Mouse (Mus musculus) cerebellum, adult 2 months (tissue): ENCODE results near the gene Sh3bgrl. TPM values are rescaled to one million over a fixed set of nuclear protein-coding genes. Genes with fewer than 3 reads are reported as not detected.
"Not testable (repeated sequence)": the region's sequence is repeated elsewhere in the genome, so short reads cannot be mapped to it uniquely, and the experiment has no call there.

Experiments used
- DNase-seq, 2 experiments: peaks; one replicate each; pipeline ENCODE4 v3.0.0; 2021
- H3K27ac ChIP-seq: fragments of 200-500 bp; 2 replicates; pipeline ENCODE4 v1.5.1; 2012; ENCODE audit warnings: low read length, control low read depth, inconsistent platforms; ENCODE audit not compliant: insufficient read depth
- H3K27me3 ChIP-seq: fragments of 200-500 bp; 2 replicates; pipeline ENCODE4 v1.6.1; 2012; ENCODE audit warnings: inconsistent platforms, mild to moderate bottlenecking, low read length, moderate library complexity; ENCODE audit not compliant: control insufficient read depth, insufficient read depth
- H3K4me1 ChIP-seq: fragments of 200-500 bp; 2 replicates; pipeline ENCODE4 v1.6.1; 2011; ENCODE audit warnings: low read length; ENCODE audit not compliant: control insufficient read depth, insufficient read depth
- H3K4me3 ChIP-seq: fragments of 200-500 bp; replicated peaks from 2 replicates; pipeline ENCODE3; 2011; ENCODE audit warnings: mild to moderate bottlenecking, low read depth, low read length, control low read depth; ENCODE audit not compliant: insufficient read depth
- CTCF ChIP-seq: fragments of 200-500 bp; IDR thresholded peaks from 2 replicates; pipeline ENCODE4 v1.5.1; 2011; ENCODE audit warnings: low read depth, mild to moderate bottlenecking, control low read depth, low read length, moderate library complexity, borderline replicate concordance; ENCODE audit not compliant: insufficient read depth
- POLR2A ChIP-seq: fragments of 200-500 bp; IDR thresholded peaks from 2 replicates; pipeline ENCODE4 v1.6.1; 2011; ENCODE audit warnings: low read length, control low read depth, borderline replicate concordance; ENCODE audit not compliant: insufficient read depth
- WGBS: fragments of 180-500 bp; shearing (Covaris S2); methylation state at CpG from one replicate; pipeline ENCODE4 v1.1.7; 2018; 5-methylcytosine and 5-hydroxymethylcytosine counted together
- polyA plus RNA-seq: library from polyadenylated mRNA; depleted of rRNA; stranded (reverse); fragments of >200 nt; gene quantifications from 2 replicates; pipeline ENCODE4 v1.2.3, GENCODE M21; 2012; rRNA removed

Gene Sh3bgrl
- 27.0 and 30.1 TPM in 2 replicates for polyA plus RNA-seq

GRCm38 (mm10) chrX:109095245-109096242, at the start of gene Sh3bgrl:
Gene Sh3bgrl, plus strand, starts transcription at chrX:109095365.
- H3K27me3 ChIP-seq = no peaks in the 10 kb centered on the region
- DNase-seq = peak; percentile 23 to 32
- H3K4me1 ChIP-seq = no peaks in the 10 kb centered on the region
- no peak for TF ChIP-seq POLR2A
- no peak for TF ChIP-seq CTCF
- peak within 1 kb of the TSS; percentile 89 for H3K4me3 ChIP-seq
- 0 out of 2 replicates have a peak within 1 kb of the TSS, but pooled peaks have one; percentile 7 for H3K27ac ChIP-seq
- 6% methylated on average over 26 of the region's 26 CpGs for WGBS

- no peaks in the 10 kb centered on the region for H3K4me1 ChIP-seq
- no peak for DNase-seq
- H3K27me3 ChIP-seq = no peaks in the 10 kb centered on the region
- H3K27ac ChIP-seq = no peak overlapping the region
- 71% methylated on average over 1 of the region's 1 CpGs for WGBS
- no peak overlapping the region for H3K4me3 ChIP-seq
- TF ChIP-seq POLR2A (no peak), CTCF (no peak)
Observed at GRCm38 (mm10) chrX:109047773-109048172, 47.4 kb upstream of the Sh3bgrl start.

- TF ChIP-seq CTCF (no peak), POLR2A (no peak)
- DNase-seq = no peak
- Histone ChIP-seq H3K4me1 (no peaks in the 10 kb centered on the region), H3K4me3 (no peak overlapping the region), H3K27ac (no peak overlapping the region), H3K27me3 (no peaks in the 10 kb centered on the region)
- WGBS = 76% methylated on average over 3 of the region's 3 CpGs
Observed at GRCm38 (mm10) chrX:109071719-109072118, 23.4 kb upstream of the Sh3bgrl start.

GRCm38 (mm10) chrX:109075716-109076115, 19.4 kb upstream of the Sh3bgrl start:
- DNase-seq = no peak
- no peaks in the 10 kb centered on the region for H3K4me1 ChIP-seq

GRCm38 (mm10) chrX:109076355-109076754, 18.8 kb upstream of the Sh3bgrl start:
- peak in 1 of 2 experiments; percentile 15 for DNase-seq
- no peaks in the 10 kb centered on the region for H3K4me1 ChIP-seq
- TF ChIP-seq CTCF (no peak), POLR2A (no peak)
- H3K27ac ChIP-seq = no peak overlapping the region
- H3K4me3 ChIP-seq = no peak overlapping the region
- no peaks in the 10 kb centered on the region for H3K27me3 ChIP-seq
- 14% methylated on average over 3 of the region's 3 CpGs for WGBS

More at GRCm38 (mm10) chrX:109075716-109076115, 19.4 kb upstream of the Sh3bgrl start:
- Histone ChIP-seq H3K4me3 (no peak overlapping the region), H3K27me3 (no peaks in the 10 kb centered on the region), H3K27ac (no peak overlapping the region)
- no peak for TF ChIP-seq CTCF
- no peak for TF ChIP-seq POLR2A
- WGBS = 90% methylated on average over 1 of the region's 1 CpGs

- not testable (repeated sequence) for H3K27ac ChIP-seq, H3K27me3 ChIP-seq, DNase-seq, H3K4me1 ChIP-seq, H3K4me3 ChIP-seq
- WGBS = 89% methylated on average over 3 of the region's 4 CpGs
Observed at GRCm38 (mm10) chrX:109079354-109079753, 15.8 kb upstream of the Sh3bgrl start.

- H3K27me3 ChIP-seq = no peaks in the 10 kb centered on the region
- no peaks in the 10 kb centered on the region for H3K4me1 ChIP-seq
- H3K27ac ChIP-seq = no peak overlapping the region
- no peak for DNase-seq
- H3K4me3 ChIP-seq = no peak overlapping the region
- TF ChIP-seq CTCF = no peak
- TF ChIP-seq POLR2A = no peak
Observed at GRCm38 (mm10) chrX:109087073-109087472, 8.1 kb upstream of the Sh3bgrl start.

GRCm38 (mm10) chrX:109094800-109095199, 365 bp upstream of the Sh3bgrl start:
- 6% methylated on average over 4 of the region's 4 CpGs for WGBS
- no peak for TF ChIP-seq CTCF
- no peak for TF ChIP-seq POLR2A
- H3K27ac ChIP-seq = no peak overlapping the region
- no peaks in the 10 kb centered on the region for H3K27me3 ChIP-seq
- DNase-seq = no peak
- H3K4me3 ChIP-seq = no peak overlapping the region
- H3K4me1 ChIP-seq = no peaks in the 10 kb centered on the region
